Mouse (Mus musculus) spleen, adult 12 weeks (tissue): ENCODE results near the gene Tha1.

Source experiments
- DNase-seq: peaks from one replicate; pipeline ENCODE4 v3.0.0; 2022; ENCODE audit warnings: low spot score

Gene Tha1

DNA sequence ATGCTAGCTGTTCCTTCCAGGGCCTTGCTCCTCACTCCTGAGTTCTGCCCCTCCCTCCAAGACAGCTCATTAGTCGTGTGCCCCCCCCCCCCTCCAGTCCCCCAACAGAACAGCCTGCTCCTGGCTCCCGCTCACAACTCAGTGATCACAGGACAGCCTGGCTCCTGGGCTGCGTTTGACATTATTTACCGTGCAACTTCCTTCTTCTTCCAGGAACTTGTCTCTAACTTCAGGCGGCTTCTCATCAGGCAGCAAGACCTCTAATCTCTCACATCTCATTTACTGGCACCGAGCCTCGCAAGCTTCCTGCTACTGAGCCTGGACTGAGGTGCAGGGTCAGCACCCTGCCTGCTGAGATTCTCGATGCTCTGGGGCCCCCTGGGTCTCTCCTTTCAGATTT, 8.5 kb upstream of the Tha1 start:
- DNase-seq, result no peak

DNA sequence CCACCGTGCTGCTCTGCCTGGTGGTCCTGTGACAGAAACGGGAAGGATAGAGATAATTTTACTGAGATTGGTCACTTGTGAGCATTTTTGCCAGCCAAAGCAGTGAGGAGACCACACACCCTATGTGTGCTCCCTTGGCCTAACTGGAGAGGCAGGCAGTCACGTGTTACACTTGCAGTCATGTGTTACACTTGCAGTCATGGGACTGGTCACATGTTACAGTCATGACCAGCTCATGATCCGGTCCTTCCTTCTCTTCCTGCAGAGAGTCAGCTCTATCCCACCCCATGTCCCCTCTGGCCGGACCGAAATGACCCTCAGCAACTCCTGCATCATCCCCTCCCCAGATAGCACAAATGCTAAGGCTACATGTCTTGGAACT, 7.7 kb upstream of the Tha1 start:
- no peak for DNase-seq

DNA sequence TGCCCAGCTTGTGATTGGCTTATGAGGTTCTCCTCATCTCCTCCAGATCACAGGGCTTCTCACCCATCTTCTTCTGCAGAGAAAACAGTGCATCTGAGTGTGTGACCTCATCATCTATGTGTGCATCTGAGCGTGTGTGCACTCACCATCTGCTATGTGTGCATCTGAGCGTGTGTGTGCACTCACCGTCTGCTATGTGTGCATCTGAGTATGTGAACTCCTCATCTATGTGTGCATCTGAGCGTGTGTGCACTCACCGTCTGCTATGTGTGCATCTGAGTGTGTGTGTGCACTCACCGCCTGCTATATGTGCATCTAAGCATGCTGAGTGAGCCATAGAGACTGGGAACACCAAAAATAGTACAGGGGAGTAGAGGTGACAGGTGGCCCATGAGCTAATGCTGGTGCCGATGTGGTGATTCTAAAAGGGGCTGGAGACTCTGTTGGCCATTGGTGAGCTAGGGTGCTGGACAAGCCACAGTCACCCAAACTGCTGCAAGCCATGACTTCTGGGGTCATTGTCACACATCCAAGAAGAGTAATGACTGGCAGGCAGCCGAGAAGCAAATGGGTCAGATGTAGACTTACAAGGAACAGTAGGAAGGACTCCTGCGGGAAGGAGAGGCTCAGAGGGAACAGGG, 7.2 kb upstream of the Tha1 start:
- no peak for DNase-seq

DNA sequence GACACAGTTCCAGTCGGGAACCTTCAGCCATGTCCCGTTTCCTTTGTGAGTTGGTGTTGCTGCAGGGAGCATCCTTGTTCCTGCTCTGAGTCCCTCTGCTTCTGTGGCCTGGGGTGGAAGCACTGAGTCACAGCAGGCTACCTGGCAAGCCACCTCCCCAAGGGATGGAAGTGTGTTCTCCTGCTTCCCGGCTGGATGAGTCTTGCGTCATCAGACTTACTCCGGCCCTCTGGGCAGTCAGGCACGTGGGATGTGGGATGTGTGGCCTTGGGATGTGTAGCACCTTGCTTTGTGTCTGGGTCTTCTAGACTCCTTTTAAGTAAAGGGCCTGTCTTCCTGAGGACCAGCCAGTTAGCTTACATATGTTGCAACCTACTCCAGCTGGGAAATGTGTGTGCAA, 6.4 kb upstream of the Tha1 start:
- DNase-seq, result no peak

- no peak for DNase-seq
Observed at GRCm38 (mm10) chr11:117878892-117879291, 5.6 kb upstream of the Tha1 start.

GRCm38 (mm10) chr11:117877917-117878745, 4.8 kb upstream of the Tha1 start:
- DNase-seq, result no peak

GRCm38 (mm10) chr11:117875681-117876080, 2.4 kb upstream of the Tha1 start:
- DNase-seq, result no peak

DNA sequence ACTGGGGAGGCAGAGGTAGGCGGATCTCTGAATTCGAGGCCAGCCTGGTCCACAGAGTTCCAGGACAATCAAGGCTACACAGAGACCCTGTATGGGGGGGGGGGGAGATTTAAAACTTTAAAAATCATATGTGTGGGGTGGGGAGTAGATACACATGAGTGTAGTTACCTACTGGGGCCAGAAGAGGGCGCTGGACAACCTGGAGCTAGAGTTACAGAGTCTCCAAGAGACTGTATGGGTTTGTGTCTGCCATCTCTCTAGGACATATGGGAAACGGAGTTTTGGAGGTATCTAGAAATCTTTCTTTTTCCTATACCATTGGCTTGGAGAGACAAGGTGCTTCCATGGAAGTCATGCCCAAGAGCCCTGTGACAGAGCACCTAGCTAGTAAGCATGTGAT, 1.1 kb upstream of the Tha1 start:
- DNase-seq, result no peak

DNA sequence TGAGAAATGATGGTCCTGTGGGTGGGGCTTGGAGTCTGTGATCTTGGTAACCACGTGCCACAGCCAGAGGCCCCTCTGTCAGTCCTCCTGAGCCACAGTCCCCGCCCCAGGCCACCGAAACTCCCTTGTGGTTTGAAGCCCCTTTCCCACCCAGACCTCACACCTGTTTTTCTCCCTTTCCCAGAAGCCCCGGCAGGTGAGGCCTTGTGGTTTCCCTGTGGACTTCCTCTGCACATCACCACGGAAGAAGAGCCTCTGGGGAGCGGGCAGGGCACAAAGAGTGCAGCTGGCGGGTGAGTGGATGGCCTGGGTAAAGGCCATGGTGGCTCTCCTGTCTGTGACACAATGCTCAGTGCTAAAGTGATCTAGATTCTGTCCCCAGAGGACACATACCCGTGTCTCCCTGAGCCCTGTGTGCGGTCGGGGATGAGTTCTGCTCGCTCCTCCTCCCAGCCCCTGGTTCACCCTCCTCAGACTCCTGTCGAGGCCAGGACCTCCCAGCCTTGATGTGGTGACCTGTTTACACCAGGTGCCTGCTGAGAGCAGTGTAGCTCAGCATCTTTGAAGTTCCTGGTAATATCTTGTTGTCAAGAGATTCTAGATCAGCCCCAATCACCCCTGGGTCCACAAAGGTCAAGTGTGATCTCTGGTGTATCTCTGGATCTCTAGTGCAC, 1.2 kb downstream of the Tha1 start:
- peak; percentile 43 for DNase-seq

DNA sequence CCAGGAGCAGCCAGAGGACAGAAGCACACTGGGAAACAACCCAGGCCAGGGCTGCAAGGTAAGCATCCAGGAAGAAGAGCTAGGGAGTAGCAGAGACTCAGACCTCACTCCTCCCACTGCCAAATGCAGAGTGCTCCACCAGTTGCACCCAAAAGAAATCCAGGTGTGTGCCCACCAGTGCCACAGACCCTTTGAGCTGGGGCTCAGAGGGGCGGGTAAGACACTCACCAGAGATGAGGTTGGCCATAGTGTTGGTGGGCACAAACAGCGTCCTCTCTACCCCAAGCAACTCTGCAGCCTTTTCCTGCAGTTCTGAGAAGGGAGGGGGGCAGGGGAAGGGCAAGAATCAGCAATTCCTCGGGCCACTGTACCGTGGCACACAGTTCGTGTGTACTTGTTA, 1.9 kb downstream of the Tha1 start:
- no peak for DNase-seq

DNA sequence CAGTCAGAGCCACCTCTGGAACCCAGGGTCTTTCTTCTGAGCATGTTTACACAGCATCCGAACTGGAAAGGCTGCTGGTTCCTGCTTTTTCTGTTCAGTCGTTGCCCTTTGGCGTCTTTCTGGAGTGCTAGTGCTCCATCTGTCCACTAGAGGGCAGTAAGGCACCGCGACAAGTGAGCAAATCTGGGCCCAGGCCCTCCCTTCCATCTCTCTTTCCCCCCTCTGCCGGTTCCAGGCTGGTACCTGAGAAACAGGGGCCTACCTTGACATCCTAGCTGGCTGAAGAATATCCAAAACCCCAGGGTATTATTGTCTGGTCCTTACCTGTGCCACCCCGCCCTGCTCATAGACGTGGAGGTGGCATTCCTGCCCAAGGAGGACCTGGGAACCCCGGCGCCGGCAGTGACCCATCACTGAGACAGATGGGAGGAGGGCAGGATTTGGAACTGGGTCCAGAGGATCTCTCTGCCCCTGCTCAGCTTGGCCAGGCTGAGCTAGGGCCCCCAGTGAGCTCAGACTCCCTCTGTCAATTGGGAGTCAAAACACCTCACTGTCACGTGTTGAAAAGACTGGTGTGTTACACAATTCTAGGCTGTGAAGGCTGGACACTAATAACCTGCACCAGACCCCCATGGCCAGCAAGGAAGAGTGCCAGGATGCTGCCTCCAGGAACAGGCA, 2.5 kb downstream of the Tha1 start:
- peak; percentile 53 for DNase-seq

GRCm38 (mm10) chr11:117865988-117866387, 7.3 kb downstream of the Tha1 start:
- no peak for DNase-seq

- no peak for DNase-seq
Observed at GRCm38 (mm10) chr11:117864805-117865204, 8.5 kb downstream of the Tha1 start.

DNA sequence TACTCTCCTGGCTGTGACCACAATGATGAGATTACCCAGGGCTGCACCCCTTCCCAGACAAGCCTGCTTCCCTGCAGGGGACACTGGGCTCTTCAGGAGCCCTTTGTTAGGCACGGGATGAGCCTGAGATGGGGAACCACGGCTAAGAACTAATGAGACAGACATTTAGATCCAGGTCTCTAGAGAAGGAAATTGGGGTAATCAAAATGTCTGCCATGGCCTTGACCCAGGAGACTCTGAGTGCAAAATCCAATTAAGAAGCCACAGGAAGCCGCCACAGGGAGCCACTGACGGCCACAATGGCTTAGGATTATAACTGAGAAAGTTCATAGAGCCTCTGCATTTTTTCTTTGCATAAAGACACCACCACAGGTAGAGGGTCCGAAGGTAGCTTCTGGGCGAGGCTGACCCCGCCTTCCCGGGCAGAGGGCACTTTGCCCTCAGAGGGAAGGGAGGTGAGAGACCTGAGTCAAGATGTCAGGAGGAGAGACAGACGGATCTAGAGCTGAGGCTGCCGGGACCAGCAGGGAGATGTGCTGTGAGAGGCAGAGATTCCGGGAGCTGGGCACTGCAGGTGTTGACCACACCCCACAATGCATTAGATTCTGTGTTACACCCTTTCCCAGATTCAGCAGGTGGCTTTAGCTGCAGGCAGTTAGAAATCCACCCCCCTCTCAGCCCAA, 10.0 kb downstream of the Tha1 start:
- no peak for DNase-seq

DNA sequence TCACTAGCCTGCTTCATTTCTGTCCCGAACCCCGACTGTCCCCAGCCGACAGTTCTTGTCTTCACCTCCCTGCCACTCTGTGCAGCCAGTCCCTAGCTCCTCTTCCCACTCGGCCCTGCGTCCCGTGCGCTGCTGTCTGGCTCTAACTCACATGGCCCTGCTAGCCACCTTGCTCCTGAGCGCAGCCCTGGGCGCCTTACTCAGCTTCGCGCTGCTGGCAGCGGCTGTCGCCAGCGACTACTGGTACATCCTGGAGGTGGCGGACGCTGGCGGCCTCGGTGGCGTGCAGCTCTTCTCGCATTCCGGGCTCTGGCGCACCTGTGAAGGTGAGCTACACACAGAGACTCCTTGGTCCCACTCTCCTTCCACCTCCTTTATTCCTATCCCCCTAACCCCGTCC, 12.7 kb downstream of the Tha1 start, which contains the start of gene Tmem235:
Gene Tmem235 (plus strand): TSS at position 152 of the 400 bp plus-strand sequence.
- DNase-seq, result no peak

DNA sequence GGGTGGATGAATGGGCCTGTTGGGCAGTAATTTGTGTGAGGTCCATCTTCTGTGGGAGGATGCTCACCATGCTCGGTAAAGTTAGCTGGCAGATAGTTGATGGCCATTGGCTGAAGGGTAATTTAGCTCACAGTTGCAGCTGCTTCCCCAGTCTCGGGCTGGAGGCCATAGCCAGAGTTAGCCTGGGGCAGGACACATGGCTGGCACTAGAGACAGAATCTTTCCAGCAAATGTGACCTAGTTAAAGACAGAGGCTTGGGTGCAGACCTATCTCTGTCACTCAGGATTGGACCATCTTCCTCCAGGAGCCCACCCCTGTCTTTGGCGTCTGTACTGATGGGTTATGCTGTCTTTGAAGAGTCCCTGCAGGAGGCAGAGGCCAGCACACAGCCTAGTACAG, 14.9 kb downstream of the Tha1 start:
- DNase-seq, result no peak

GRCm38 (mm10) chr11:117857462-117857861, 15.8 kb downstream of the Tha1 start:
- no peak for DNase-seq

- no peak for DNase-seq
Observed at GRCm38 (mm10) chr11:117855975-117856374, 17.3 kb downstream of the Tha1 start.

GRCm38 (mm10) chr11:117855360-117855759, 17.9 kb downstream of the Tha1 start:
- no peak for DNase-seq

GRCm38 (mm10) chr11:117854241-117854640, 19.0 kb downstream of the Tha1 start:
- DNase-seq, result no peak

- DNase-seq, result no peak
Observed at GRCm38 (mm10) chr11:117852875-117853274, 20.4 kb downstream of the Tha1 start.
